ENCODE assay signal across 11 mouse cellular contexts in the genomic region with DNA sequence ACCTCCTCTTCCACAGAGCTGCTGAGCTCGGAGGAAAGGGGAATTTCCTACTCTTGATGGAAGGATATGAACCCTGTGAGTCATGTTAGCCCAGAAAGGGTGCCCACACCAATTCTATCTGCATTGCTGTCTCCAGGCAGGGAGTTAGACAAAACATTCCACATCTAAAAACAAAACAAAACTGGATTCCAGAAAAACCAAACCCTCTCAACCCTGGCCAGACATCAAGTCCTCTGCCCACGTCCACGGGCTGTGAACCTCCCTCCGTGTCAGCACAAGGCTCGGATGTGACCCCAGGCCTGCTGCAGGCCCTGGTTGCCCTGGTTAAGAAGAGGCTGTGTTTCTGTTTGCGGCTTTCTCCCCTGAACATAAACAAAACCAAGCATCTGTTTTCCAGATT. TPM values are rescaled to one million over a fixed set of nuclear protein-coding genes. Genes with fewer than 3 reads are reported as not detected.
DNase-seq lines count a peak whose midpoint lies in the region; ATAC-seq and TF ChIP-seq lines count a peak whose summit lies in the region.
"Had no signal": no experiment of that assay in that cellular context is flagged by ENCODE, and none has a peak within 500 bp of the region (broad histone marks: within the 10 kb centered on the region; RNA-seq: fewer than 3 reads in every experiment).

No protein-coding gene starts in this region.

- H3K4me2 ChIP-seq in heart, embryonic 13.5 days, result no peak overlapping the region
- H3K4me2 ChIP-seq in lung, embryonic 16.5 days (ENCODE audit: low read depth, low read length), result no peak overlapping the region
- H3K4me2 ChIP-seq in embryonic facial prominence, embryonic 15.5 days (replicated peaks), result no peak overlapping the region
- H3K4me2 ChIP-seq in myocyte (ENCODE audit: low read depth), result peak overlapping the region; percentile 64
- H3K4me2 ChIP-seq: hindbrain, embryonic 14.5 days had no signal

- peak overlapping the region; percentile 5; the same call in 1 of the 2 replicates for H3K27ac ChIP-seq in heart, embryonic 13.5 days (replicated peaks)
- H3K27ac ChIP-seq in lung, embryonic 16.5 days (ENCODE audit: low read length), result peak overlapping the region; percentile 6
- H3K27ac ChIP-seq in embryonic facial prominence, embryonic 15.5 days (replicated peaks), result peak overlapping the region; percentile 73
- H3K27ac ChIP-seq: hindbrain, embryonic 14.5 days had no signal

- H3K79me2 ChIP-seq in myocyte (ENCODE audit: control insufficient read depth, insufficient read depth), result peaks cover 21% of the 10 kb centered on the region

- no peaks in the 10 kb centered on the region for H3K9me3 ChIP-seq in heart, embryonic 13.5 days
- H3K9me3 ChIP-seq in lung, embryonic 16.5 days (ENCODE audit: control insufficient read depth, low read length), result no peaks in the 10 kb centered on the region
- H3K9me3 ChIP-seq in embryonic facial prominence, embryonic 15.5 days (replicated peaks), result no peaks in the 10 kb centered on the region

- intact Hi-C loops in heart, postnatal 25 days (cut with DNase I), result no loop called here

- H3K9ac ChIP-seq in heart, embryonic 13.5 days, result 0 out of 2 replicates have a peak overlapping the region, but pooled peaks have one; percentile 47
- H3K9ac ChIP-seq in lung, embryonic 16.5 days (ENCODE audit: low read length), result no peak overlapping the region
- no peak overlapping the region for H3K9ac ChIP-seq in embryonic facial prominence, embryonic 15.5 days
- H3K9ac ChIP-seq: hindbrain, embryonic 14.5 days had no signal

- no peak for TF ChIP-seq POLR2A in lung, adult 2 months (IDR thresholded peaks at IDR 0.05; ENCODE audit: borderline replicate concordance, extremely low read depth, low read depth, low read length)
- no peak for TF ChIP-seq POLR2A in myocyte (IDR thresholded peaks at IDR 0.05; ENCODE audit: insufficient read length, low read depth)

- no peak for ATAC-seq in heart, embryonic 13.5 days (ENCODE audit: extremely low read depth, insufficient number of reproducible peaks, low FRiP score, low TSS enrichment)
- ATAC-seq in lung, embryonic 16.5 days (ENCODE audit: low read depth), result no peak
- peak; percentile 49; the same call in 1 of the 2 replicates for ATAC-seq in embryonic facial prominence, embryonic 15.5 days (ENCODE audit: insufficient number of reproducible peaks, low FRiP score, low TSS enrichment, low read depth)

- 0 out of 2 replicates have a peak, but pooled peaks cover 3% of the 10 kb centered on the region for H3K27me3 ChIP-seq in heart, embryonic 13.5 days (replicated peaks)
- no peaks in the 10 kb centered on the region for H3K27me3 ChIP-seq in lung, embryonic 16.5 days (ENCODE audit: control insufficient read depth, insufficient read depth, low read depth, low read length)
- H3K27me3 ChIP-seq in embryonic facial prominence, embryonic 15.5 days, result no peaks in the 10 kb centered on the region
- no peaks in the 10 kb centered on the region for H3K27me3 ChIP-seq in myocyte (ENCODE audit: control insufficient read depth, insufficient read depth, insufficient read length)

- H3ac ChIP-seq in myocyte (ENCODE audit: control insufficient read depth, insufficient read length), result no peak overlapping the region

- TF ChIP-seq CTCF in lung, adult 2 months (IDR thresholded peaks at IDR 0.05; ENCODE audit: insufficient read depth, low read length), result no peak

- no peak for DNase-seq in heart, postnatal 25 days (ENCODE audit: low spot score)
- no peak for DNase-seq in lung, adult 2 months
- no peak for DNase-seq in right cerebral cortex, postnatal 25 days
- no peak for DNase-seq in layer of hippocampus, adult 8-10 months (ENCODE audit: low spot score in 2 of 2)
- DNase-seq: layer of hippocampus, postnatal 36 days; right cerebral cortex, adult 18-20 months had no signal

- WGBS in heart, embryonic 13.5 days, result 51% methylated on average over 6 of the region's 6 CpGs
- WGBS in lung, embryonic 16.5 days, result 47% methylated on average over 6 of the region's 6 CpGs
- WGBS in lung, adult 2 months, result 41% methylated on average over 6 of the region's 6 CpGs
- WGBS in embryonic facial prominence, embryonic 15.5 days, result 32% methylated on average over 6 of the region's 6 CpGs

- no peaks in the 10 kb centered on the region for H3K36me3 ChIP-seq in heart, embryonic 13.5 days
- H3K36me3 ChIP-seq in lung, embryonic 16.5 days (ENCODE audit: control insufficient read depth, insufficient read depth, low read length), result no peaks in the 10 kb centered on the region
- H3K36me3 ChIP-seq in embryonic facial prominence, embryonic 15.5 days, result no peaks in the 10 kb centered on the region
- H3K36me3 ChIP-seq in myocyte (ENCODE audit: control insufficient read depth, insufficient read depth), result peaks cover 10% of the 10 kb centered on the region

- no peak overlapping the region for H3K4me3 ChIP-seq in heart, embryonic 13.5 days
- H3K4me3 ChIP-seq in lung, embryonic 16.5 days (ENCODE audit: low read length), result no peak overlapping the region
- no peak overlapping the region for H3K4me3 ChIP-seq in lung, adult 2 months (replicated peaks; ENCODE audit: extremely low read depth, low read depth, low read length)
- no peak overlapping the region for H3K4me3 ChIP-seq in embryonic facial prominence, embryonic 15.5 days (replicated peaks)
- no peak overlapping the region for H3K4me3 ChIP-seq in myocyte

- H3K4me1 ChIP-seq in heart, embryonic 13.5 days, result peaks cover 25% of the 10 kb centered on the region
- H3K4me1 ChIP-seq in lung, embryonic 16.5 days (replicated peaks; ENCODE audit: control insufficient read depth, insufficient read depth, low read length), result peaks cover 5% of the 10 kb centered on the region; the same call in 1 of the 2 replicates
- peaks cover 6% of the 10 kb centered on the region for H3K4me1 ChIP-seq in lung, adult 2 months (ENCODE audit: control insufficient read depth, insufficient read depth, low read length)
- peaks cover 22% of the 10 kb centered on the region for H3K4me1 ChIP-seq in embryonic facial prominence, embryonic 15.5 days

TF ChIP-seq in myocyte, 11 proteins besides CTCF, POLR2A, EP300 and RAD21 (continues in another document):
- TF ChIP-seq E2F4 (IDR thresholded peaks at IDR 0.05; ENCODE audit: insufficient read depth) (no peak), MYOG (IDR thresholded peaks at IDR 0.05; ENCODE audit: control insufficient read depth in 1 of 3, insufficient read depth in 1 of 3, insufficient read length in 2 of 3, low read depth in 2 of 3) (no peak), CEBPB (IDR thresholded peaks at IDR 0.05; ENCODE audit: insufficient read depth, poor library complexity, severe bottlenecking) (no peak), MAX (IDR thresholded peaks at IDR 0.05; ENCODE audit: low read depth) (no peak), SRF (IDR thresholded peaks at IDR 0.05; ENCODE audit: control insufficient read depth, insufficient read length, low read depth) (no peak), MYOD1 (IDR thresholded peaks at IDR 0.05; ENCODE audit: control insufficient read depth in 1 of 3, insufficient read length in 2 of 3, low read depth in 2 of 3) (no peak), POLR2AphosphoS2 (IDR thresholded peaks at IDR 0.05; ENCODE audit: insufficient read length, low read depth) (no peak), USF1 (IDR thresholded peaks at IDR 0.05; ENCODE audit: low read depth) (no peak)

RNA-seq across cellular contexts. Expression of a gene that starts 2.5 kb away (rescaled TPM):
- polyA plus RNA-seq in heart, embryonic 13.5 days (2015; fragmentation: Nextera tagmentation; extraction: Ambion mirVana), result 6.2 and 9.3 TPM in 2 replicates
- 1 to 10 TPM; 7.7 to 9.4 TPM for total RNA-seq in heart, postnatal 25 days (2021)
- 34.2 and 53.9 TPM in 2 replicates for polyA plus RNA-seq in lung, embryonic 16.5 days (2015; fragmentation: Nextera tagmentation; extraction: Ambion mirVana)
- polyA plus RNA-seq in lung, adult 2 months (2012; rRNA removed), result 48.1 and 102 TPM in 2 replicates
- 38.5 and 40.4 TPM in 2 replicates for polyA plus RNA-seq in embryonic facial prominence, embryonic 15.5 days (2015; fragmentation: Nextera tagmentation; extraction: Ambion mirVana)
- 244 TPM for polyA plus RNA-seq in myocyte (2012; fragmentation: generic; extraction: Trizol)
- total RNA-seq in layer of hippocampus, adult 8-10 months (2022), result 10 to 100 TPM; 10.4 to 15.3 (median 13.2) TPM

RNA-seq across cellular contexts. Expression of a gene that starts 21.0 kb away (rescaled TPM):
- 27.7 and 28.8 TPM in 2 replicates for polyA plus RNA-seq in heart, embryonic 13.5 days (2015; fragmentation: Nextera tagmentation; extraction: Ambion mirVana)
- 10 to 100 TPM; 25.9 to 27.2 TPM for total RNA-seq in heart, postnatal 25 days (2021)
- 42.9 and 47.3 TPM in 2 replicates for polyA plus RNA-seq in lung, embryonic 16.5 days (2015; fragmentation: Nextera tagmentation; extraction: Ambion mirVana)
- 36.4 and 43.4 TPM in 2 replicates for polyA plus RNA-seq in lung, adult 2 months (2012; rRNA removed)
- 43.4 and 49.5 TPM in 2 replicates for polyA plus RNA-seq in embryonic facial prominence, embryonic 15.5 days (2015; fragmentation: Nextera tagmentation; extraction: Ambion mirVana)
- 35.3 TPM for polyA plus RNA-seq in myocyte (2012; fragmentation: generic; extraction: Trizol)
- 10 to 100 TPM; 21.7 to 34.8 (median 33.7) TPM for total RNA-seq in layer of hippocampus, adult 8-10 months (2022)

RNA-seq across cellular contexts. Expression of a gene that starts 33.4 kb away (rescaled TPM):
- not detected in 2 replicates for polyA plus RNA-seq in heart, embryonic 13.5 days (2015; fragmentation: Nextera tagmentation; extraction: Ambion mirVana)
- total RNA-seq in heart, postnatal 25 days (2021), result not detected
- polyA plus RNA-seq in lung, embryonic 16.5 days (2015; fragmentation: Nextera tagmentation; extraction: Ambion mirVana), result not detected in 2 replicates
- polyA plus RNA-seq in lung, adult 2 months (2012; rRNA removed), result 0.43 and 0.79 TPM in 2 replicates
- polyA plus RNA-seq in embryonic facial prominence, embryonic 15.5 days (2015; fragmentation: Nextera tagmentation; extraction: Ambion mirVana), result not detected in 2 replicates
- polyA plus RNA-seq in myocyte (2012; fragmentation: generic; extraction: Trizol), result not detected
- not detected for total RNA-seq in layer of hippocampus, adult 8-10 months (2022)
- total RNA-seq: layer of hippocampus, postnatal 36 days had no signal
- polyA plus RNA-seq: hindbrain, embryonic 14.5 days had no signal

RNA-seq across cellular contexts. Expression of a gene that starts 42.5 kb away (rescaled TPM):
- polyA plus RNA-seq in heart, embryonic 13.5 days (2015; fragmentation: Nextera tagmentation; extraction: Ambion mirVana), result 19.4 and 22.1 TPM in 2 replicates
- 10 to 100 TPM; 11.3 to 13.6 TPM for total RNA-seq in heart, postnatal 25 days (2021)
- polyA plus RNA-seq in lung, embryonic 16.5 days (2015; fragmentation: Nextera tagmentation; extraction: Ambion mirVana), result 31.2 and 31.7 TPM in 2 replicates
- polyA plus RNA-seq in lung, adult 2 months (2012; rRNA removed), result 63.8 and 104 TPM in 2 replicates
- 33.7 and 38.4 TPM in 2 replicates for polyA plus RNA-seq in embryonic facial prominence, embryonic 15.5 days (2015; fragmentation: Nextera tagmentation; extraction: Ambion mirVana)
- polyA plus RNA-seq in myocyte (2012; fragmentation: generic; extraction: Trizol), result 3.6 TPM
- total RNA-seq in layer of hippocampus, adult 8-10 months (2022), result 10 to 100 TPM; 31.7 to 46.5 (median 42.0) TPM

RNA-seq across cellular contexts. Expression of a gene that starts 43.4 kb away (rescaled TPM):
- 0.15 and 0.33 TPM in 2 replicates for polyA plus RNA-seq in heart, embryonic 13.5 days (2015; fragmentation: Nextera tagmentation; extraction: Ambion mirVana)
- under 1 TPM; 0.28 to 0.86 TPM for total RNA-seq in heart, postnatal 25 days (2021)
- polyA plus RNA-seq in lung, embryonic 16.5 days (2015; fragmentation: Nextera tagmentation; extraction: Ambion mirVana), result 1.6 and 2.3 TPM in 2 replicates
- 17.6 and 18.1 TPM in 2 replicates for polyA plus RNA-seq in lung, adult 2 months (2012; rRNA removed)
- polyA plus RNA-seq in embryonic facial prominence, embryonic 15.5 days (2015; fragmentation: Nextera tagmentation; extraction: Ambion mirVana), result 1.4 and 1.5 TPM in 2 replicates
- 4.7 TPM for polyA plus RNA-seq in myocyte (2012; fragmentation: generic; extraction: Trizol)
- total RNA-seq in layer of hippocampus, adult 8-10 months (2022), result 1 to 10 TPM in 2 of 4 experiments, under 1 TPM in 2; 0.41 to 3.3 (median 1.6) TPM

Comparison
In these comparisons a context has a peak if more than half of its experiments do, and no peak if none do; other contexts are left out.
1. H3K27ac ChIP-seq: peak in every context shown above with its lines; median percentile 73 in embryonic facial prominence, embryonic 15.5 days; 6 in lung, embryonic 16.5 days; 5 in heart, embryonic 13.5 days.